Mouse (Mus musculus): ENCODE measurements around the gene Hmcn2.

GRCm38 (mm10) chr2:31346096-31346495, 31.9 kb downstream of the Hmcn2 start:
- TF ChIP-seq CTCF (IDR thresholded peaks at IDR 0.05; ENCODE audit: borderline replicate concordance, extremely low read depth, insufficient read depth, insufficient read length), result no peak
- no peak for TF ChIP-seq POLR2A (IDR thresholded peaks at IDR 0.05; ENCODE audit: borderline replicate concordance, extremely low read depth, insufficient read depth, insufficient read length, poor library complexity, severe bottlenecking)

All from brain, embryonic 14.5 days (tissue).